In genomic region chr2:53000446-53000845, GRCm38 (mm10) we compare ENCODE assay signal across 21 mouse cellular contexts.
DNase-seq lines count a peak whose midpoint lies in the region; ATAC-seq lines count a peak whose summit lies in the region.
"Had no signal": no experiment of that assay in that cellular context is flagged by ENCODE, and none has a peak within 500 bp of the region (broad histone marks: within the 10 kb centered on the region; RNA-seq: fewer than 3 reads in every experiment).

No protein-coding gene starts in this region.

- no peaks in the 10 kb centered on the region; the same call in 1 of the 2 replicates for H3K27me3 ChIP-seq in midbrain, embryonic 11.5 days (ENCODE audit: control insufficient read depth, insufficient read depth, low read length)
- H3K27me3 ChIP-seq in midbrain, embryonic 14.5 days (ENCODE audit: control insufficient read depth, insufficient read depth, low read length): no peaks in the 10 kb centered on the region
- H3K27me3 ChIP-seq: embryonic facial prominence, embryonic 15.5 days; heart, embryonic 13.5 days; hindbrain, embryonic 12.5 days; intestine, embryonic 15.5 days had no signal

- 95% methylated on average over 3 of the region's 3 CpGs for WGBS in midbrain, embryonic 11.5 days
- over 99% methylated on average over 3 of the region's 3 CpGs for WGBS in midbrain, embryonic 14.5 days

- no peak overlapping the region for H3K9ac ChIP-seq in midbrain, embryonic 11.5 days (ENCODE audit: low read length)
- H3K9ac ChIP-seq in midbrain, embryonic 14.5 days (replicated peaks; ENCODE audit: low read length): no peak overlapping the region
- H3K9ac ChIP-seq: embryonic facial prominence, embryonic 15.5 days; heart, embryonic 13.5 days; hindbrain, embryonic 12.5 days; intestine, embryonic 15.5 days had no signal

- no peak overlapping the region for H3K4me2 ChIP-seq in midbrain, embryonic 11.5 days
- no peak overlapping the region for H3K4me2 ChIP-seq in midbrain, embryonic 14.5 days (ENCODE audit: low read length)
- H3K4me2 ChIP-seq: embryonic facial prominence, embryonic 15.5 days; heart, embryonic 13.5 days; hindbrain, embryonic 12.5 days; intestine, embryonic 15.5 days had no signal

- peak; percentile 39 for DNase-seq in adrenal gland, adult 2 months
- no peak for DNase-seq in adrenal gland, postnatal 4 days (ENCODE audit: low spot score in 2 of 2)
- no peak for DNase-seq in midbrain, embryonic 11.5 days (ENCODE audit: low spot score, missing footprints)
- no peak for DNase-seq in midbrain, embryonic 14.5 days
- no peak for DNase-seq in lung, postnatal 10 days
- DNase-seq in ovary, postnatal 36 days (ENCODE audit: low spot score): no peak
- DNase-seq: cerebellum, adult 11 months; cerebellum, adult 8-10 months; cerebellum, postnatal 14 days; embryo, embryonic 11 days; gastrocnemius, adult 2 months; gastrocnemius, postnatal 25 days; heart, adult 11 months; heart, postnatal 36 days had no signal

- ATAC-seq in midbrain, embryonic 11.5 days (ENCODE audit: low FRiP score): 0 out of 2 replicates have a peak, but pooled peaks have one; percentile 22
- ATAC-seq in midbrain, embryonic 14.5 days (ENCODE audit: low FRiP score, low TSS enrichment): no peak
- peak; percentile 18 for ATAC-seq in granulocyte monocyte progenitor cell, adult 5-6 weeks (replicated peaks; ENCODE audit: poor library complexity, severe bottlenecking)
- ATAC-seq: intestine, embryonic 15.5 days had no signal

- peaks cover 17% of the 10 kb centered on the region for H3K4me1 ChIP-seq in midbrain, embryonic 11.5 days (ENCODE audit: control insufficient read depth, insufficient read depth, low read length)
- H3K4me1 ChIP-seq in midbrain, embryonic 14.5 days (ENCODE audit: control insufficient read depth, insufficient read depth, low read length): peaks cover 11% of the 10 kb centered on the region; the same call in 1 of the 2 replicates
- H3K4me1 ChIP-seq: embryonic facial prominence, embryonic 15.5 days; hindbrain, embryonic 12.5 days; intestine, embryonic 15.5 days had no signal

- no peak overlapping the region for H3K27ac ChIP-seq in midbrain, embryonic 11.5 days (ENCODE audit: low read depth, low read length)
- no peak overlapping the region for H3K27ac ChIP-seq in midbrain, embryonic 14.5 days (replicated peaks; ENCODE audit: low read depth, low read length)
- H3K27ac ChIP-seq: embryonic facial prominence, embryonic 15.5 days; forebrain, embryonic 10.5 days; gastrocnemius, adult 2 months; heart, embryonic 13.5 days; hindbrain, embryonic 12.5 days; intestine, embryonic 15.5 days had no signal

- no peaks in the 10 kb centered on the region for H3K36me3 ChIP-seq in midbrain, embryonic 11.5 days (ENCODE audit: control insufficient read depth, insufficient read depth, low read length)
- H3K36me3 ChIP-seq in midbrain, embryonic 14.5 days (ENCODE audit: control insufficient read depth, insufficient read depth, low read length): no peaks in the 10 kb centered on the region
- H3K36me3 ChIP-seq: embryonic facial prominence, embryonic 15.5 days; forebrain, embryonic 10.5 days; heart, embryonic 13.5 days; hindbrain, embryonic 12.5 days; intestine, embryonic 15.5 days had no signal

- no peaks in the 10 kb centered on the region for H3K9me3 ChIP-seq in midbrain, embryonic 11.5 days (ENCODE audit: control insufficient read depth, low read length)
- no peaks in the 10 kb centered on the region for H3K9me3 ChIP-seq in midbrain, embryonic 14.5 days (ENCODE audit: control insufficient read depth, low read length)
- H3K9me3 ChIP-seq: embryonic facial prominence, embryonic 15.5 days; forebrain, embryonic 10.5 days; heart, embryonic 13.5 days; hindbrain, embryonic 12.5 days; intestine, embryonic 15.5 days had no signal

- H3K4me3 ChIP-seq in midbrain, embryonic 11.5 days (ENCODE audit: low read depth, low read length): no peak overlapping the region
- no peak overlapping the region for H3K4me3 ChIP-seq in midbrain, embryonic 14.5 days (replicated peaks; ENCODE audit: low read depth, low read length)
- H3K4me3 ChIP-seq: embryonic facial prominence, embryonic 15.5 days; erythroblast, embryonic 14.5 days; forebrain, embryonic 10.5 days; gastrocnemius, adult 2 months; heart, embryonic 13.5 days; hindbrain, embryonic 12.5 days; intestine, embryonic 15.5 days had no signal
